Mouse (Mus musculus): Measurements from ENCODE around the gene Slc22a4. TPM values are rescaled to one million over a fixed set of nuclear protein-coding genes. Genes with fewer than 3 reads are reported as not detected.

Gene Slc22a4
- total and polyA plus RNA-seq, 2 experiments from 2014 or later = 7.8 to 8.3 TPM

- no peak overlapping the region for H3K27ac ChIP-seq (ENCODE audit: low read depth, low read length)
- DNase-seq (ENCODE audit: low spot score) (no peak), ATAC-seq (ENCODE audit: low FRiP score) (no peak)
- TF ChIP-seq CTCF (IDR thresholded peaks at IDR 0.05) = no peak
- no peaks in the 10 kb centered on the region for H3K4me1 ChIP-seq (ENCODE audit: insufficient read depth, low read length)
- no peaks in the 10 kb centered on the region for H3K9me3 ChIP-seq (ENCODE audit: low read length)
- H3K9ac ChIP-seq (replicated peaks; ENCODE audit: low read length, poor library complexity, severe bottlenecking) = no peak overlapping the region
- H3K4me2 ChIP-seq (ENCODE audit: low read depth, low read length, poor library complexity, severe bottlenecking) = no peak overlapping the region
- WGBS = 70% methylated on average over 4 of the region's 4 CpGs
- no peaks in the 10 kb centered on the region for H3K27me3 ChIP-seq (ENCODE audit: insufficient read depth, low read length)
- H3K36me3 ChIP-seq (ENCODE audit: insufficient read depth, low read length) = no peaks in the 10 kb centered on the region
- H3K4me3 ChIP-seq (ENCODE audit: low read depth, low read length) = no peak overlapping the region
Measured at GRCm38 (mm10) chr11:54017596-54017995, 10.3 kb downstream of the Slc22a4 start.

- no peak overlapping the region for H3K9ac ChIP-seq (replicated peaks; ENCODE audit: low read length, poor library complexity, severe bottlenecking)
- ATAC-seq (ENCODE audit: low FRiP score) = no peak
- DNase-seq (ENCODE audit: low spot score) = no peak
- H3K9me3 ChIP-seq (ENCODE audit: low read length) = no peaks in the 10 kb centered on the region
- 73% methylated on average over 8 of the region's 8 CpGs for WGBS
- no peak overlapping the region for H3K4me3 ChIP-seq (ENCODE audit: low read depth, low read length)
- H3K4me2 ChIP-seq (ENCODE audit: low read depth, low read length, poor library complexity, severe bottlenecking) = no peak overlapping the region
- no peaks in the 10 kb centered on the region for H3K4me1 ChIP-seq (ENCODE audit: insufficient read depth, low read length)
- no peak overlapping the region for H3K27ac ChIP-seq (ENCODE audit: low read depth, low read length)
- no peak for TF ChIP-seq CTCF (IDR thresholded peaks at IDR 0.05)
- no peaks in the 10 kb centered on the region for H3K27me3 ChIP-seq (ENCODE audit: insufficient read depth, low read length)
- no peaks in the 10 kb centered on the region for H3K36me3 ChIP-seq (ENCODE audit: insufficient read depth, low read length)
Measured at GRCm38 (mm10) chr11:54016051-54016450, 11.8 kb downstream of the Slc22a4 start.

GRCm38 (mm10) chr11:54012961-54013360 lies 14.9 kb downstream of the Slc22a4 start:
- Histone ChIP-seq H3K4me1 (ENCODE audit: insufficient read depth, low read length) (no peaks in the 10 kb centered on the region), H3K36me3 (ENCODE audit: insufficient read depth, low read length) (no peaks in the 10 kb centered on the region), H3K27ac (ENCODE audit: low read depth, low read length) (no peak overlapping the region), H3K27me3 (ENCODE audit: insufficient read depth, low read length) (no peaks in the 10 kb centered on the region), H3K4me2 (ENCODE audit: low read depth, low read length, poor library complexity, severe bottlenecking) (no peak overlapping the region), H3K9ac (replicated peaks; ENCODE audit: low read length, poor library complexity, severe bottlenecking) (no peak overlapping the region), H3K4me3 (ENCODE audit: low read depth, low read length) (no peak overlapping the region), H3K9me3 (ENCODE audit: low read length) (no peaks in the 10 kb centered on the region)
- no peak for ATAC-seq (ENCODE audit: low FRiP score)
- TF ChIP-seq CTCF (IDR thresholded peaks at IDR 0.05) = no peak
- WGBS = 89% methylated on average over 5 of the region's 5 CpGs
- DNase-seq (ENCODE audit: low spot score) = no peak

DNA sequence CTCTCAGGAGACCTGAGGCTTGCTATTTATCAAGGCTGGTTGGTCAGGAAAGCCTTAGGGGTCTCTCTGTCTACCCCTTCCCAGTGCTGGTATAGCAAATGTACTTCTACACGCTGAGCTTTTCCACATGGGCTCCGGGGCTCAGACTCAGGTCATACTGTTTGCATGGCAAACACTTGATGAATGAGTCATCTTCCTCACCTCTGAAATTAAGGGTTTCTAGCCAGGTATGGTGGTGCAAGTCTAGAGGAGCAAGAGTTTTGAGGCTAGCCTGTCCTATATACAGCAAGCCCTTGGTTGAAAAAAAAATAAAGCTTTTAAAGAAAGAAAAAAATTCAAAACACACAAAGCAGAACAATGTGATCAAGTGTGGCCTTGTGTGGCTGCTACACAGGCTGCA lies 16.6 kb downstream of the Slc22a4 start:
- WGBS = 94% methylated on average over 2 of the region's 2 CpGs
- Histone ChIP-seq H3K4me3 (ENCODE audit: low read depth, low read length) (no peak overlapping the region), H3K4me2 (ENCODE audit: low read depth, low read length, poor library complexity, severe bottlenecking) (no peak overlapping the region), H3K9ac (replicated peaks; ENCODE audit: low read length, poor library complexity, severe bottlenecking) (no peak overlapping the region), H3K9me3 (ENCODE audit: low read length) (no peaks in the 10 kb centered on the region), H3K4me1 (ENCODE audit: insufficient read depth, low read length) (no peaks in the 10 kb centered on the region), H3K27me3 (ENCODE audit: insufficient read depth, low read length) (no peaks in the 10 kb centered on the region), H3K36me3 (ENCODE audit: insufficient read depth, low read length) (no peaks in the 10 kb centered on the region), H3K27ac (ENCODE audit: low read depth, low read length) (no peak overlapping the region)
- no peak for DNase-seq (ENCODE audit: low spot score)
- ATAC-seq (ENCODE audit: low FRiP score) = no peak
- TF ChIP-seq CTCF (IDR thresholded peaks at IDR 0.05) = no peak

GRCm38 (mm10) chr11:54008416-54008920 lies 19.4 kb downstream of the Slc22a4 start:
- no peak for TF ChIP-seq CTCF (IDR thresholded peaks at IDR 0.05)
- no peak for DNase-seq (ENCODE audit: low spot score)
- no peaks in the 10 kb centered on the region for H3K36me3 ChIP-seq (ENCODE audit: insufficient read depth, low read length)
- no peaks in the 10 kb centered on the region for H3K9me3 ChIP-seq (ENCODE audit: low read length)
- 84% methylated on average over 10 of the region's 10 CpGs for WGBS
- H3K27ac ChIP-seq (ENCODE audit: low read depth, low read length) = no peak overlapping the region
- no peaks in the 10 kb centered on the region for H3K4me1 ChIP-seq (ENCODE audit: insufficient read depth, low read length)
- H3K4me2 ChIP-seq (ENCODE audit: low read depth, low read length, poor library complexity, severe bottlenecking) = no peak overlapping the region
- H3K27me3 ChIP-seq (ENCODE audit: insufficient read depth, low read length) = no peaks in the 10 kb centered on the region
- ATAC-seq (ENCODE audit: low FRiP score) = no peak
- H3K9ac ChIP-seq (replicated peaks; ENCODE audit: low read length, poor library complexity, severe bottlenecking) = no peak overlapping the region
- H3K4me3 ChIP-seq (ENCODE audit: low read depth, low read length) = no peak overlapping the region

GRCm38 (mm10) chr11:54007717-54008116 lies 20.2 kb downstream of the Slc22a4 start:
- Histone ChIP-seq H3K9me3 (ENCODE audit: low read length) (no peaks in the 10 kb centered on the region), H3K27ac (ENCODE audit: low read depth, low read length) (no peak overlapping the region), H3K4me2 (ENCODE audit: low read depth, low read length, poor library complexity, severe bottlenecking) (no peak overlapping the region), H3K4me3 (ENCODE audit: low read depth, low read length) (no peak overlapping the region), H3K36me3 (ENCODE audit: insufficient read depth, low read length) (no peaks in the 10 kb centered on the region), H3K9ac (replicated peaks; ENCODE audit: low read length, poor library complexity, severe bottlenecking) (no peak overlapping the region), H3K27me3 (ENCODE audit: insufficient read depth, low read length) (no peaks in the 10 kb centered on the region), H3K4me1 (ENCODE audit: insufficient read depth, low read length) (no peaks in the 10 kb centered on the region)
- 87% methylated on average over 11 of the region's 11 CpGs for WGBS
- peak; percentile 49 for DNase-seq (ENCODE audit: low spot score)
- TF ChIP-seq CTCF (IDR thresholded peaks at IDR 0.05) = no peak
- no peak for ATAC-seq (ENCODE audit: low FRiP score)

Measured in midbrain, postnatal 0 days (tissue).